Mouse (Mus musculus) c-Kit-negative CD71-positive TER-119-positive erythroid progenitor cells, embryonic 14.5 days (primary cell): ENCODE measurements around the gene Acsbg1.
"Not testable (repeated sequence)": the region's sequence is repeated elsewhere in the genome, so short reads cannot be mapped to it uniquely, and the experiment has no call there.

Source experiments
- DNase-seq: peaks from one replicate; pipeline ENCODE4 v3.0.0-alpha.2; 2013; ENCODE audit warnings: low read depth, low spot score

The Acsbg1 gene

DNA sequence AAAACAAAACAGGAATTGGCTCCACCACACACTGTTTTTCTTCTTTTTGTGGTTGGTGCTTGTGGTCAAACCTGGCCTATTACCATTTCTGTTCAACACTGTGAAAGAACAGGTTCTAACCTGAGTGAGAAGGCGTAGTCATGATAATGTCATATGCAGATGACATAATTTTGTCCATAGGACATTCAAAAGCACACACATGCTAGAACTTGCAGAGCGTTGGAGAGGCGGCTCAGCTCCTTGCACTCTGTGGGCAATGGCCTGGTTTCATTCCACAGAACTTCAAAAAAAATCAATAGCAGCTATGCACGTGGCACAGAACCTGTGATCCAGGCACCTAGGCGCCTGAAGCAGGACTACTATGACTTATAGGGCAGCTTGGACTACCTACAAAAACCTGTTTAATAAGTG, 48.9 kb downstream of the Acsbg1 start:
- no peak for DNase-seq

DNA sequence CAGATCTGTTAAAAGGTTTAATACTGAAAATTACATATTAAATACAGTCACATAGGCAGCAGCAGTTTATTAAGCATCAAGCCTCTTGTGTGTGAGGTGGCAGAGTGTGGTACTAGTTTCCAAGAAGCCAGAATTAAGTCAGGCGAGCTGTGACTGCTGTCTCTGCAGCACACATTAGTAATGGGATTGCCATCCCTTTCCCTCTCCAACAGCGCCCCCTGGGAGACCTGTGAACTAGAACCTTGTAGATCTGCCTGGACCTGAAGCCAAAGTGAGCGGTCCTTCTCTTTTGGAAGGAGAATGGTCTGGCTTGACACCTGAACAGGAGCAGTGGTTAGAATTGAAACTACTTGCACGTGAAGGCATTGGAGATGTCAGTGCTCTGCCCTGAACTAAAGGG, 56.8 kb downstream of the Acsbg1 start:
- DNase-seq: no peak

DNA sequence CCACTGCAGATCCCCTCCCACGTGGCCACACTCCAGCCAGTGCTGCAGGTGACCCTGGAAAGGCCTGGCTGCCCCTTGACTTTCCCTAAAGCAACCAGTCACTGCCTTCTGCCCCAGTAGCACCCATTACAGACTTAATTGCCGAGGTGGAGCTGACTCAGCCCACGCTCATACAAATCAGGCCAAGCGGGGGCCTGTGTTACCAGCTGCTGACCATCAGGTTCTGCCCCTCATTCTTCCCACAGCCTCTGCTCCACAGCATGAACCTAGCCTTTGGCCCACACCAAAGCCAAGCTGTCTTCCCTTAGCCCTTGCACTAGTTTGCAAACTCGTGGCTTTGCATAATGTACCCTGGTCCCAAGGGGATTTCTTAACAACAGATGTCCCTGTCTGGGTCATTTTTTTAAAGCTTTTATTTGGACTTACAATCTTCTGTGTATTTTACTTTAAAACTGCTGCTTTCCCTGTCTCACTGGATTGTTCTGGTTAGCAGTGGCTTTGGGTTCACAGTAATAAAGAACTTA, 57.5 kb downstream of the Acsbg1 start:
- no peak for DNase-seq

GRCm38 (mm10) chr9:54602916-54603315, 58.8 kb downstream of the Acsbg1 start:
- no peak for DNase-seq

DNA sequence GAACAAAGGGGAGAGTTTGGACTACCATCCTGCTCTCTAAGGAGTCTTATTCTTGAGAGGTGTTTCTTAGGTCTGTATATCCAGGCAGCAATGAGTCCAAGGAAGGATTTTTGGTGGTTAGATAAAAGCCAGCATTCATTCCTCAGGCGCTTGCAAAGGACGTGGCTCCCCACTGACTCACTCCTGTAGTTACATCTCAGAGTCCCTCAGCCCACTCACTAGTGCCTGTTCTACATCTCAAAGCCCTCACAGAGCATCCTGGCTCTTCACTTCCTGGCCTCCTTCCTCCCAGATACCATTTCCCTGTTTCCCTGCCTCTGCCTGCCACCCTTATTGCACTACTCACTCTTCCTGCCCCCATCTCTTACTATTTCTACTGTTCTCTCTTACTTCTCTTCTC, 59.3 kb downstream of the Acsbg1 start:
- no peak for DNase-seq

GRCm38 (mm10) chr9:54596752-54597465, 64.8 kb downstream of the Acsbg1 start:
- no peak for DNase-seq

DNA sequence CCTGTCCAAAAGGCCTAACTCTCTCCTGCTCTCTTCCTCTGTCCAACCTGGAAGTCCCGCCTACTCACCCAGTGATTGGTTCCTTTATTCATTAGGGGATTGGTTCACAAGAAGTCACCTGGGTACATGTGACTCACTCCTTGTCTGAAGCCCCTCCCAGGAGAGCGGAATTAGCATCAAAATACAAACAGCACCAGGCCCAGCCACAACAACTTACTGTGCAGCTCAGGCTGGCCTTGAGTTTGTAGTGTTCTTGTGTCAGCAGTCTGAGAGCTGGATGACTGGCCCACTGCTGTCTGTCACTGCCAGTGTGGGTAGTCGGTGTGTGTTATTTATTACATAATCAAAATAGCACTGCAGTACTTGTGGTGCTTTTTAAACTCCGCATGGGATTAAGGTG, 68.0 kb downstream of the Acsbg1 start:
- DNase-seq: not testable (repeated sequence)

DNA sequence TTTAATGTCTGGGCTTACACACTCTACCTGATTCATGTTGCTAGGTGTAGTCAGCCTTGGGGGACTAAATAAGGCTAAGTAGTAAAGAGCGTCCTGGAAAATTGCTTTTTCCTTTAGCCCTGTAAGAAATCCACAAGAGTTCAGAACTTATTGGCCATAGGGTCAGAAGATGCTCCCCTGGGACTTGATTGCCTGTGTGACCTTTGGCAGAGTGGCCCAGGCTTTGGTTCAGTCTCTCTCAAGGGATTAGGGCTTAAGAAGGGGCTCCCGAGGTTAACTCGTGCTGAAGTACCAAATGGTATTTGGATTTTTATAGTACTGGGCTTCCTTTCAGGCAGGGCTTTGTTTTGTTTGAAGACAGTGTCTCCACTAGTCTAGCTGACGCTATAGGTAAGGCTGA, 73.8 kb downstream of the Acsbg1 start:
- DNase-seq: no peak

DNA sequence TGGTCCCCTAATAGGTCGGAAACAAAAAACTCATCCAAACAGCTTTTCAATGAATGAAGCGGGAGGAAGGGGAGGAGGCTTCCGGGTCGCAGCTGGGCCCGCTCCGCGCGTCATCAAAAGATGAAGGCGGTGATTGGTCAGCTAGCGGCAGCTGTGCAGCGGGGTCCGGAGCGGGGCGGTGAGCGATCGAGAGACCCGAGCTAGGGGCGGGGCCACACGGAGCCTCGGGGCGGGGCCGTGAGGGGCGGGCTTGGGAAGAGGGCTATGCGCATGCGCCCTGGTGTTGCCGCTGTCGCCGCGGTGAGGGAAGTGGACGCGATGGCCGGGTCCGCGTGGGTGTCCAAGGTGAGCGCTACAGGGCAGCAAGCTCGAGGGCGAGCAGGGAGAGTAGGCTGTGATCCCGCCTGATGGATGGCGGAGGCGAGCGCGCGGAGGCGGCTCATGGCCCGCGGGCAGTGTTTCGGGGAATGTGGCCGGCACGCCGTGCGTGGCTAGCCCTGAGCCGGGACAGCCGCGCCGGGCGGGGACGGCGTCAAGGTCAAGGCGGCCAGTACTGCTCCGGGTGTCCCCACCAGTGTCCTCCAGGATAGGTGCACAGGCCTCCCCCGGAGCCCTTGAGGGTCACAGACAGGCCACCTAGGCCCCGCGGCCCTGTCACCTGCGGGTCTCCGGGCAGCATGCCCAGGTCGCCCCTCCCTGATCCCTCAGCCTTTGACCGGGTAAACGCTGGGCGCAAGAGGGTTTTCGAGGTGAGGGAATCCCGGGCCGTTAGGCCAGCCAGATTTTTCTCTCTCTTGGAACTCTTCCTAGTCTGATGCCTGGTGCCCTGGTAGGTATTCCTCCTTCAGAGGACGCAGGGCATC, 75.2 kb downstream of the Acsbg1 start, which contains the start of gene Idh3a:
Gene Idh3a (plus strand): TSS at position 136 of the 863 bp plus-strand sequence.
- DNase-seq: peak; percentile 89

DNA sequence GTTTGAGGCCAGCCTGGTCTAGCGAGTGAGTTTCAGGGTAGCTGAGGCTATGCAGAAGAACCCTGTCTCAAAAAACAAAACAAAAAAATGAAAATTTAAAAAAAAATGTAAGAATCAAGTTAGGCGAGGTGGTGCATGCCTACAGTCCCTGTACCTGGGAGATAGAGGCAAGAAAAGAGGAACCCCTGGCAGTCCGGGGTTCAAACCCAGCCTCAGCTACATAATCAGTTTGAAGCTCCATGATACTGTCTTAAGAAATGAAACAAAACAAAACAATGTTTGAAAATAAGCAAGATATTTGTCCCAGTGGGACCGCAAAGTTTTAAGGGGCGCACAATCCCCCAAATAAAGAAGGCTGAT, 75.9 kb downstream of the Acsbg1 start:
- no peak for DNase-seq

DNA sequence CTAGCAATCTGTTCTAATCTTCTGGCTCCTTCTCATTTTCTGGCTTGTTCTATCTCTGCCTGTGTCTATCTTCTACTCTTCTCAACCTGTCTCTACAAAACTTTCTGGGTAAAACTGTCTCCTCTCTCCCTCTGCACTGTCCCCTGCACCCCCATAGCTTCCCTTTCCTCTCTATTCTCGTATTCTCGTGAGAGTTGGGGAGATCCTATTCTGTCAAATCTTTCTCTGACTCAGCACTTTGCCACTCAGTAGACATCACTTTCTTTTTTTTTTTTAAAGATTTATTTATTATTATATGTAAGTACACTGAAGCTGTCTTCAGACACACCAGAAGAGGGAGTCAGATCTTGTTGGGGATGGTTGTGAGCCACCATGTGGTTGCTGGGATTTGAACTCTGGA, 77.5 kb downstream of the Acsbg1 start:
- not testable (repeated sequence) for DNase-seq

DNA sequence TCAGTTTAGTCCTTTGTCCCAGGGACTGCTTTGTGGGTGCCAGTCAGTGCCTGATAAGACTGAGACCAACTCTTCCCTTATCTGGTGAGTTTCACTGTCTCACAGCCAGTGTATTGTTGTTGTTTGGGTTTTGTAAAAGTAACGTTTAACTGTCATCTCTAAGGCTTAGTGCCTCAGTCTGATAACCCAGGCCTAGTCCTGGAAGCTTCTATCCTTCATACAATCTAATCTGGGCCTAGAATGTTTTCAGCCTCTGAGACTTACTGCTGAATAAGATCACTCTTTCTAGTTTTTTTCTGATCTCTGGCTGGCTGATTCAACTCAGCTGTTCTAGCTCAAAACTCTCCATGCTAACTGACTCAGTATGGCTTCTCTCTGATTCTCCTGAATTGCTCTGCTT, 78.0 kb downstream of the Acsbg1 start:
- no peak for DNase-seq

GRCm38 (mm10) chr9:54571130-54571839, 90.4 kb downstream of the Acsbg1 start:
- no peak for DNase-seq

DNA sequence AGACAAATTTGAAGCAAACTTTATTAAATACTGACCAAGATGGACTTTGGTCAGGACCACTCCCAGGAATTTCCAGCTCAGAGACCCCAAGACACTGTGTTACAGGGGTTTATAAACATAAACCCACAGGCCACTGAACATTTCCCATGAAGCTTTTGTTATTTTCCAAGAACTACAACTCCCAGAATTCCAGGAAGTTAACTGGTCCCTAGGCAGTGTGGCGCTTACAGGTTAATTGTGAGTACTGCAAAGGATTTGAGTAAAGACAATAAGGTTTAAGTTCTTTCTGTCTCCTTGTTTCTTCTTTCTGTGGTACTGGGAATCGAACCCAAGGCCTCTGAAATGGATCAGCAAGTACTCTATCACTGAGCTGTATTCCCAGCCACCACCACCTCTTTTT, 92.9 kb downstream of the Acsbg1 start:
- no peak for DNase-seq

GRCm38 (mm10) chr9:54566958-54567357, 94.7 kb downstream of the Acsbg1 start:
- DNase-seq: no peak

GRCm38 (mm10) chr9:54560831-54561601, 100.7 kb downstream of the Acsbg1 start:
- DNase-seq: no peak

GRCm38 (mm10) chr9:54559771-54560471, 101.7 kb downstream of the Acsbg1 start, which contains the start of gene Cib2:
Gene Cib2 (minus strand): TSS chr9:54560218.
- peak; percentile 19 for DNase-seq

DNA sequence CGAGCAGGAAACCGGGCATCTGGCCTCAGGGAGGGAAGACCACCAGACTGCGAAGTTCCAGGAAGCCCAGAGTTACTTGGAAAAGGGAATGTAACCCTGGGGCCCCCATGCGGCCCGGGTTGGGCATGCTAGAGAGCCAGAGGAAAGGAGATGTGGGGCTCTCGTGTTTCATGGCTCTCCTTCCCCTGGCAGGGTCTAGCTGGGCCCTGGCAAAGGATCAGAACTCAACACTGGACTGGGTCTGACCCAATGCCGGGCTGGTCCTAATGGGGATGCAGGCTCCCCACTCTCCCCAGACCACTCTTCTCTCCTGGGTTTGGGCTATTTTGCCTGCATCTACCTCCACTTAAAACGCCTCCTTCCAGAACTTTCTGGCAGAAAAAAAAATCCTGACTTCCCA, 102.9 kb downstream of the Acsbg1 start:
- no peak for DNase-seq

DNA sequence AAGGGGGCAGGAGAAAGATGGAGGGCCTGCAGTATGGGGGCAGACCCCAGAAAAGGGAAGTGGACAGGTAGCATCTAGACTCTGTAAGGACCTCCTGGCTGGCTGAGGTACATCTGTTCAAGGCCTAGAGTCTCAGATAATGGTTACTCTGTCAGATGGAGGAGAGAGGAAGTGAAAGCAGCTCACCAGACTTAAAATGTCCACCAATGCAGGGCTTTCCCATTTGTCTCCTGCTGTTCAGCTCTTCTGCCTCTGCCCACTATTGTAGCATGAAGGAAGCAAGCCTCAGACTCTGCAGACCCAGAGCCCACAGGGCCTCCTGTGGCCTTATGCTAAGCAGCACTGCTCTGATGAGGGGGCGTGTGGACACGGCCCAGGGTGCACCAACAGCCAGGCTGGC, 106.6 kb downstream of the Acsbg1 start:
- DNase-seq: no peak
